Mouse (Mus musculus): ENCODE measurements around the gene Iqcc. TPM values are rescaled to one million over a fixed set of nuclear protein-coding genes. Genes with fewer than 3 reads are reported as not detected.

The Iqcc gene
- polyA plus RNA-seq (2015; fragmentation: Illumina TruSeq; extraction: RNeasy Lipid Tissue Mini Kit (QIAGEN cat#74804); ENCODE audit: insufficient read depth, low read depth, low replicate concordance): 5.6 TPM

GRCm38 (mm10) chr4:129618786-129619691 lies at the start of gene Iqcc:
Gene Iqcc (minus strand): TSS chr4:129619099.

GRCm38 (mm10) chr4:129640638-129641467 lies 22.0 kb upstream of the Iqcc start, which contains the start of gene Txlna:
Gene Txlna (minus strand): TSS chr4:129641065.

GRCm38 (mm10) chr4:129623681-129624091 lies 4.8 kb upstream of the Iqcc start, which contains the start of gene Ccdc28b:
Gene Ccdc28b (minus strand): TSS chr4:129623947.

DNA sequence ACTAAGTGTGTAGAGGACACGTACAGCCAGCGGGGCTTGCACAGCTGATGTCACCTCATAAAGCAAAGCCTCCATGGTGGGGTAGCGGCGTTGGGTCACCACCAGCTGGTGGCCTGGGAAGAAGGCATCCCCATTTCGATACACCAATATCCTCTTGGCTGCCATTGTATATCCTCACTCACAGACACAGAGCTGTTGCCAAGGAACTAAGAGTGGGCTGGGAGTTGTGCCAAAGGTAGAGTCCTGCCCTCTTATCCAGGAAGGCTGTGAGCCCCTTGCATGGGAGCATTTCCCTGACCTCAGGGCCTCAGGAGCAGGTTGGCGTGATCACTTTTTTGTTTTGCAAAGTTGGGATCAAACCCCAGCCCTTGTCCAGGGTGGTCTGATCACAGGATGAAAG lies 4.8 kb downstream of the Iqcc start, which contains the start of gene Dcdc2b:
Dcdc2b (minus strand) TSS at position 165 of the 400 bp plus-strand sequence.

DNA sequence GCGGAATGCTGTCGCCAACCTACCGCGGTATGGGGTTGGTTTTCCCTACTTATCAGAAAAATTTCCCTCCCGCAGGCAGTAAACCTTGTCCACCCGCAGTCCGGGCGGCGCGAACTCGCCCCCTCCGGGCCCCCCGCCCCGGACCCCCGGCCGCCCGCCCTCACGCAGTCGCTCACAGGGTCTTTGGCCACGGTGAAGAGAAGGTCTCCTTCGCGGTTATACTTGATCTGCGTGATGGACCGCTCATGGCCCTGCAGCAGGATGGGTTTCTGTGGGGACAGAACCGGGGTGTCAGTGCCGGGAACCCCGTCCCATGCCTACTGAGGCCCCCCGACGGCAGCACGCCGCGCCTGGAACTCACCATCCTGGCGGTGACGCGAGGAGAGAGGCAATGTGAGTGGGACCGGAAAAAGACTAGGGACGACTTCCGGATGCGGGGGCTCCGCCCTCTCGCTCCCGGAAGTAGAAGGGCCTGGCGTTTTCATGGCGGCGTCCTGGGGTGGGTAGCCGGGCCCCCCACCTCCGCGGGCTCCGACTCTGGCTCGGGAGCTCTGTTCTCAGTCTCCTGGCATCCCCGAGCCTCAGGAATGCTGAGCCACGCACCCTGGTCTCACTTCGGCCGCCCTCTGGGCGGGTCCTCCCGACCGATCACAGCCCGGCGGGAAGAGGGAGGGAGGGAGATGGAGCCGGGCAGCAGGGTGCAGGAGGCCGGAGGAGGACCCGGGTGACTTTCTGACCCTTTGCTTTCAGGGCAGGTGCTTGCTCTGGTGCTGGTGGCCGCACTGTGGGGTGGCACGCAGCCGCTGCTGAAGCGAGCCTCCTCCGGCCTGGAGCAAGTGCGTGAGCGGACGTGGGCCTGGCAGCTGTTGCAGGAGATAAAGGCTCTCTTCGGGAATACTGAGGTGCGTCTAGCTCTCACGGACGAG lies 18.4 kb downstream of the Iqcc start, which contains the start of the genes Eif3i and Tmem234:
Eif3i (minus strand) TSS at position 416 of the 926 bp plus-strand sequence.
Tmem234 (plus strand) TSS at position 436 of the 926 bp plus-strand sequence.

GRCm38 (mm10) chr4:129578466-129578865 lies 40.4 kb downstream of the Iqcc start, which contains the start of gene Fam167b:
Gene Fam167b (minus strand): TSS chr4:129578549.

DNA sequence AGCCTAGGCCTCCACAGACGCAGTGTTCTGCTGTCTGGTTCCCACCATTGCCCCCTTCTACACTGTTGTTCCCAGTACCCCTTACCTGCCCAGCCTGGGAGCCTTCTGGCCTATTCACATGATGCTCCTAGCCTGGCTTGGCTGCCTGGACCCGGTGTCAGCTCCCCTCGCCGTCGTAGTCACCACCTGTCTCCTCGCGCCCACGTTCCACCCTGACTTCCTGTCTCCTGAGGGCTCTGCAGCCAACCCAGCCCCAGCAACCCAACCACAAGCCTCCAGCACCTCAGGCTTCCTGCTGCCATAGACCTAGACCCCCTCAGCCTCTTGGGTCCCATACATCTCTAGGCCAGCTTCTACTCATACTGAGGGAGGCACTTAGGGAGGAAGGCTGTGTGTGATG lies 45.5 kb downstream of the Iqcc start, which contains the start of gene Lck:
Lck (minus strand) TSS at position 212 of the 400 bp plus-strand sequence.

Other genes starting within 250 kb of the Iqcc start
- 1.6 TPM for gene Zbtb8a, start 241.0 kb downstream of the Iqcc start, polyA plus RNA-seq (2015; fragmentation: Illumina TruSeq; extraction: RNeasy Lipid Tissue Mini Kit (QIAGEN cat#74804); ENCODE audit: insufficient read depth, low read depth, low replicate concordance)
- not detected for gene Zbtb8b, start 178.2 kb downstream of the Iqcc start, polyA plus RNA-seq (2015; fragmentation: Illumina TruSeq; extraction: RNeasy Lipid Tissue Mini Kit (QIAGEN cat#74804); ENCODE audit: insufficient read depth, low read depth, low replicate concordance)
- gene Bsdc1, start 157.5 kb downstream of the Iqcc start, polyA plus RNA-seq (2015; fragmentation: Illumina TruSeq; extraction: RNeasy Lipid Tissue Mini Kit (QIAGEN cat#74804); ENCODE audit: insufficient read depth, low read depth, low replicate concordance): 15.5 TPM
- gene Tssk3, start 128.1 kb downstream of the Iqcc start, polyA plus RNA-seq (2015; fragmentation: Illumina TruSeq; extraction: RNeasy Lipid Tissue Mini Kit (QIAGEN cat#74804); ENCODE audit: insufficient read depth, low read depth, low replicate concordance): not detected
- gene Fam229a, start 127.9 kb downstream of the Iqcc start, polyA plus RNA-seq (2015; fragmentation: Illumina TruSeq; extraction: RNeasy Lipid Tissue Mini Kit (QIAGEN cat#74804); ENCODE audit: insufficient read depth, low read depth, low replicate concordance): not detected
- gene Marcksl1, start 105.5 kb downstream of the Iqcc start, polyA plus RNA-seq (2015; fragmentation: Illumina TruSeq; extraction: RNeasy Lipid Tissue Mini Kit (QIAGEN cat#74804); ENCODE audit: insufficient read depth, low read depth, low replicate concordance): 7.8 TPM
- 13.8 TPM for gene Hdac1, start 76.4 kb downstream of the Iqcc start, polyA plus RNA-seq (2015; fragmentation: Illumina TruSeq; extraction: RNeasy Lipid Tissue Mini Kit (QIAGEN cat#74804); ENCODE audit: insufficient read depth, low read depth, low replicate concordance)
- not detected for gene Lck, start 45.5 kb downstream of the Iqcc start, polyA plus RNA-seq (2015; fragmentation: Illumina TruSeq; extraction: RNeasy Lipid Tissue Mini Kit (QIAGEN cat#74804); ENCODE audit: insufficient read depth, low read depth, low replicate concordance)
- 2.3 TPM for gene Fam167b, start 40.5 kb downstream of the Iqcc start, polyA plus RNA-seq (2015; fragmentation: Illumina TruSeq; extraction: RNeasy Lipid Tissue Mini Kit (QIAGEN cat#74804); ENCODE audit: insufficient read depth, low read depth, low replicate concordance)
- 62.4 TPM for gene Eif3i, start 18.5 kb downstream of the Iqcc start, polyA plus RNA-seq (2015; fragmentation: Illumina TruSeq; extraction: RNeasy Lipid Tissue Mini Kit (QIAGEN cat#74804); ENCODE audit: insufficient read depth, low read depth, low replicate concordance)
- 67.7 TPM for gene Tmem234, start 18.4 kb downstream of the Iqcc start, polyA plus RNA-seq (2015; fragmentation: Illumina TruSeq; extraction: RNeasy Lipid Tissue Mini Kit (QIAGEN cat#74804); ENCODE audit: insufficient read depth, low read depth, low replicate concordance)
- 4.6 TPM for gene Dcdc2b, start 4.8 kb downstream of the Iqcc start, polyA plus RNA-seq (2015; fragmentation: Illumina TruSeq; extraction: RNeasy Lipid Tissue Mini Kit (QIAGEN cat#74804); ENCODE audit: insufficient read depth, low read depth, low replicate concordance)
- 26.3 TPM for gene Ccdc28b, start 4.8 kb upstream of the Iqcc start, polyA plus RNA-seq (2015; fragmentation: Illumina TruSeq; extraction: RNeasy Lipid Tissue Mini Kit (QIAGEN cat#74804); ENCODE audit: insufficient read depth, low read depth, low replicate concordance)
- gene Txlna, start 22.0 kb upstream of the Iqcc start, polyA plus RNA-seq (2015; fragmentation: Illumina TruSeq; extraction: RNeasy Lipid Tissue Mini Kit (QIAGEN cat#74804); ENCODE audit: insufficient read depth, low read depth, low replicate concordance): 14.9 TPM
- gene Kpna6, start 53.7 kb upstream of the Iqcc start, polyA plus RNA-seq (2015; fragmentation: Illumina TruSeq; extraction: RNeasy Lipid Tissue Mini Kit (QIAGEN cat#74804); ENCODE audit: insufficient read depth, low read depth, low replicate concordance): 7.3 TPM
- 3.9 TPM for gene Tmem39b, start 77.7 kb upstream of the Iqcc start, polyA plus RNA-seq (2015; fragmentation: Illumina TruSeq; extraction: RNeasy Lipid Tissue Mini Kit (QIAGEN cat#74804); ENCODE audit: insufficient read depth, low read depth, low replicate concordance)
- 10.0 TPM for gene Khdrbs1, start 123.2 kb upstream of the Iqcc start, polyA plus RNA-seq (2015; fragmentation: Illumina TruSeq; extraction: RNeasy Lipid Tissue Mini Kit (QIAGEN cat#74804); ENCODE audit: insufficient read depth, low read depth, low replicate concordance)
- 34.4 TPM for gene Ptp4a2, start 192.1 kb upstream of the Iqcc start, polyA plus RNA-seq (2015; fragmentation: Illumina TruSeq; extraction: RNeasy Lipid Tissue Mini Kit (QIAGEN cat#74804); ENCODE audit: insufficient read depth, low read depth, low replicate concordance)

Data from pancreas, adult 10 weeks (tissue).